Mouse (Mus musculus) adrenal gland, adult 2 months (tissue): ENCODE measurements around the gene Brsk1. TPM values are rescaled to one million over a fixed set of nuclear protein-coding genes. Genes with fewer than 3 reads are reported as not detected.

Experiments used
- DNase-seq: peaks from one replicate; pipeline ENCODE4 v3.0.0; 2021
- polyA plus RNA-seq: library from polyadenylated mRNA; depleted of rRNA; stranded (reverse); fragments of >200 nt; gene quantifications from 2 replicates; pipeline ENCODE4 v1.2.3, GENCODE M21; 2012
- total RNA-seq, 2 experiments: library from RNA; stranded (reverse); gene quantifications; 2 replicates each; pipeline ENCODE4 v1.2.3; 2021

Gene Brsk1
- total and polyA plus RNA-seq, 3 experiments: 3.1 to 8.3 (median 6.5) TPM

GRCm38 (mm10) chr7:4739544-4740275 is 49.3 kb downstream of the Brsk1 start, which contains the start of gene Kmt5c:
Gene Kmt5c (plus strand): TSS chr7:4740115.
- peak; percentile 99 for DNase-seq

- no peak for DNase-seq
These were observed 49.9 kb downstream of the Brsk1 start for GRCm38 (mm10) chr7:4740309-4740727.

- peak; percentile 77 for DNase-seq
These were observed 50.7 kb downstream of the Brsk1 start for GRCm38 (mm10) chr7:4741151-4741550.

GRCm38 (mm10) chr7:4741672-4742481 is 51.5 kb downstream of the Brsk1 start:
- DNase-seq: no peak

- DNase-seq: no peak
These were observed 52.0 kb downstream of the Brsk1 start for GRCm38 (mm10) chr7:4742482-4742819.

- no peak for DNase-seq
These were observed 53.0 kb downstream of the Brsk1 start for GRCm38 (mm10) chr7:4743354-4743753.

GRCm38 (mm10) chr7:4744886-4745285 is 54.5 kb downstream of the Brsk1 start:
- DNase-seq: no peak

- no peak for DNase-seq
These were observed 56.0 kb downstream of the Brsk1 start for GRCm38 (mm10) chr7:4746326-4746980.

GRCm38 (mm10) chr7:4747156-4747899 is 56.9 kb downstream of the Brsk1 start:
- no peak for DNase-seq

- no peak for DNase-seq
These were observed 57.9 kb downstream of the Brsk1 start for GRCm38 (mm10) chr7:4748321-4748720.

- DNase-seq: no peak
These were observed 58.8 kb downstream of the Brsk1 start for GRCm38 (mm10) chr7:4749169-4749568.

- DNase-seq: peak; percentile 42
These were observed 61.8 kb downstream of the Brsk1 start for GRCm38 (mm10) chr7:4751971-4752820.

GRCm38 (mm10) chr7:4752821-4753570 is 62.6 kb downstream of the Brsk1 start, which contains the start of gene Cox6b2:
Gene Cox6b2 (minus strand): TSS chr7:4753094.
- DNase-seq: peak; percentile 72

GRCm38 (mm10) chr7:4759670-4760069 is 69.3 kb downstream of the Brsk1 start:
- no peak for DNase-seq

- no peak for DNase-seq
These were observed 74.7 kb downstream of the Brsk1 start for GRCm38 (mm10) chr7:4764946-4765710.
